Mouse (Mus musculus): ENCODE measurements around the gene Gm10188. TPM values are rescaled to one million over a fixed set of nuclear protein-coding genes. Genes with fewer than 3 reads are reported as not detected.

The Gm10188 gene
- polyA plus RNA-seq, 1 experiment from 2014 or later: not detected

- no peak overlapping the region for H3K9ac ChIP-seq (ENCODE audit: low read length)
- ATAC-seq (ENCODE audit: insufficient number of reproducible peaks, low FRiP score, low TSS enrichment, low read depth) (no peak), DNase-seq (ENCODE audit: low spot score) (peak; percentile 83)
- H3K9me3 ChIP-seq (ENCODE audit: control insufficient read depth, low read length): no peaks in the 10 kb centered on the region
- no peak overlapping the region for H3K4me3 ChIP-seq (ENCODE audit: low read depth, low read length)
- H3K36me3 ChIP-seq (ENCODE audit: control insufficient read depth, insufficient read depth, low read length): no peaks in the 10 kb centered on the region
- no peaks in the 10 kb centered on the region for H3K4me1 ChIP-seq (ENCODE audit: control insufficient read depth, insufficient read depth, low read length)
- 25% methylated on average over 6 of the region's 6 CpGs for WGBS
- no peak overlapping the region for H3K27ac ChIP-seq (replicated peaks; ENCODE audit: low read depth, low read length)
- H3K4me2 ChIP-seq (ENCODE audit: low read depth, severe bottlenecking): no peak overlapping the region
- no peaks in the 10 kb centered on the region for H3K27me3 ChIP-seq (ENCODE audit: control insufficient read depth, insufficient read depth, low read length)
Observed at GRCm38 (mm10) chr1:132237585-132238159, 8.1 kb upstream of the Gm10188 start.

GRCm38 (mm10) chr1:132234757-132235273 is 5.2 kb upstream of the Gm10188 start:
- H3K9me3 ChIP-seq (ENCODE audit: control insufficient read depth, low read length): no peaks in the 10 kb centered on the region
- H3K36me3 ChIP-seq (ENCODE audit: control insufficient read depth, insufficient read depth, low read length): no peaks in the 10 kb centered on the region
- WGBS: 41% methylated on average over 9 of the region's 9 CpGs
- H3K9ac ChIP-seq (ENCODE audit: low read length): no peak overlapping the region
- H3K4me1 ChIP-seq (ENCODE audit: control insufficient read depth, insufficient read depth, low read length): no peaks in the 10 kb centered on the region
- no peak for ATAC-seq (ENCODE audit: insufficient number of reproducible peaks, low FRiP score, low TSS enrichment, low read depth)
- DNase-seq (ENCODE audit: low spot score): no peak
- H3K4me2 ChIP-seq (ENCODE audit: low read depth, severe bottlenecking): no peak overlapping the region
- H3K27ac ChIP-seq (replicated peaks; ENCODE audit: low read depth, low read length): no peak overlapping the region
- no peak overlapping the region for H3K4me3 ChIP-seq (ENCODE audit: low read depth, low read length)
- H3K27me3 ChIP-seq (ENCODE audit: control insufficient read depth, insufficient read depth, low read length): no peaks in the 10 kb centered on the region

- no peaks in the 10 kb centered on the region for H3K9me3 ChIP-seq (ENCODE audit: control insufficient read depth, low read length)
- DNase-seq (ENCODE audit: low spot score) (peak; percentile 67), ATAC-seq (ENCODE audit: insufficient number of reproducible peaks, low FRiP score, low TSS enrichment, low read depth) (no peak)
- no peak overlapping the region for H3K4me3 ChIP-seq (ENCODE audit: low read depth, low read length)
- no peaks in the 10 kb centered on the region for H3K4me1 ChIP-seq (ENCODE audit: control insufficient read depth, insufficient read depth, low read length)
- H3K27me3 ChIP-seq (ENCODE audit: control insufficient read depth, insufficient read depth, low read length): no peaks in the 10 kb centered on the region
- 22% methylated on average over 12 of the region's 12 CpGs for WGBS
- no peak overlapping the region for H3K27ac ChIP-seq (replicated peaks; ENCODE audit: low read depth, low read length)
- no peak overlapping the region for H3K9ac ChIP-seq (ENCODE audit: low read length)
- H3K4me2 ChIP-seq (ENCODE audit: low read depth, severe bottlenecking): no peak overlapping the region
- no peaks in the 10 kb centered on the region for H3K36me3 ChIP-seq (ENCODE audit: control insufficient read depth, insufficient read depth, low read length)
Observed at GRCm38 (mm10) chr1:132233566-132233965, 4.0 kb upstream of the Gm10188 start.

GRCm38 (mm10) chr1:132231470-132232274 is 2.1 kb upstream of the Gm10188 start:
- Histone ChIP-seq H3K4me1 (ENCODE audit: control insufficient read depth, insufficient read depth, low read length) (no peaks in the 10 kb centered on the region), H3K9ac (ENCODE audit: low read length) (no peak overlapping the region), H3K36me3 (ENCODE audit: control insufficient read depth, insufficient read depth, low read length) (no peaks in the 10 kb centered on the region), H3K27me3 (ENCODE audit: control insufficient read depth, insufficient read depth, low read length) (no peaks in the 10 kb centered on the region), H3K4me3 (ENCODE audit: low read depth, low read length) (no peak overlapping the region), H3K27ac (replicated peaks; ENCODE audit: low read depth, low read length) (no peak overlapping the region), H3K9me3 (ENCODE audit: control insufficient read depth, low read length) (no peaks in the 10 kb centered on the region), H3K4me2 (ENCODE audit: low read depth, severe bottlenecking) (no peak overlapping the region)
- no peak for DNase-seq (ENCODE audit: low spot score)
- no peak for ATAC-seq (ENCODE audit: insufficient number of reproducible peaks, low FRiP score, low TSS enrichment, low read depth)
- WGBS: 40% methylated on average over 7 of the region's 7 CpGs

GRCm38 (mm10) chr1:132226297-132227080 is 3.1 kb downstream of the Gm10188 start:
- Histone ChIP-seq H3K36me3 (ENCODE audit: control insufficient read depth, insufficient read depth, low read length) (no peaks in the 10 kb centered on the region), H3K4me3 (ENCODE audit: low read depth, low read length) (no peak overlapping the region), H3K4me1 (ENCODE audit: control insufficient read depth, insufficient read depth, low read length) (no peaks in the 10 kb centered on the region), H3K9ac (ENCODE audit: low read length) (no peak overlapping the region), H3K27me3 (ENCODE audit: control insufficient read depth, insufficient read depth, low read length) (no peaks in the 10 kb centered on the region), H3K4me2 (ENCODE audit: low read depth, severe bottlenecking) (no peak overlapping the region), H3K9me3 (ENCODE audit: control insufficient read depth, low read length) (no peaks in the 10 kb centered on the region), H3K27ac (replicated peaks; ENCODE audit: low read depth, low read length) (no peak overlapping the region)
- ATAC-seq (ENCODE audit: insufficient number of reproducible peaks, low FRiP score, low TSS enrichment, low read depth) (no peak), DNase-seq (ENCODE audit: low spot score) (no peak)
- WGBS: 75% methylated on average over 13 of the region's 13 CpGs

GRCm38 (mm10) chr1:132222166-132222565 is 7.4 kb downstream of the Gm10188 start:
- Histone ChIP-seq H3K9me3 (ENCODE audit: control insufficient read depth, low read length) (no peaks in the 10 kb centered on the region), H3K9ac (ENCODE audit: low read length) (no peak overlapping the region), H3K4me3 (ENCODE audit: low read depth, low read length) (no peak overlapping the region), H3K27ac (replicated peaks; ENCODE audit: low read depth, low read length) (no peak overlapping the region), H3K27me3 (ENCODE audit: control insufficient read depth, insufficient read depth, low read length) (no peaks in the 10 kb centered on the region), H3K4me2 (ENCODE audit: low read depth, severe bottlenecking) (no peak overlapping the region), H3K4me1 (ENCODE audit: control insufficient read depth, insufficient read depth, low read length) (no peaks in the 10 kb centered on the region), H3K36me3 (ENCODE audit: control insufficient read depth, insufficient read depth, low read length) (no peaks in the 10 kb centered on the region)
- no peak for ATAC-seq (ENCODE audit: insufficient number of reproducible peaks, low FRiP score, low TSS enrichment, low read depth)
- WGBS: 57% methylated on average over 6 of the region's 6 CpGs
- no peak for DNase-seq (ENCODE audit: low spot score)

GRCm38 (mm10) chr1:132221627-132222026 is 7.9 kb downstream of the Gm10188 start:
- H3K27me3 ChIP-seq (ENCODE audit: control insufficient read depth, insufficient read depth, low read length): no peaks in the 10 kb centered on the region
- ATAC-seq (ENCODE audit: insufficient number of reproducible peaks, low FRiP score, low TSS enrichment, low read depth) (no peak), DNase-seq (ENCODE audit: low spot score) (no peak)
- no peak overlapping the region for H3K27ac ChIP-seq (replicated peaks; ENCODE audit: low read depth, low read length)
- no peak overlapping the region for H3K4me2 ChIP-seq (ENCODE audit: low read depth, severe bottlenecking)
- H3K4me1 ChIP-seq (ENCODE audit: control insufficient read depth, insufficient read depth, low read length): no peaks in the 10 kb centered on the region
- no peak overlapping the region for H3K9ac ChIP-seq (ENCODE audit: low read length)
- H3K4me3 ChIP-seq (ENCODE audit: low read depth, low read length): no peak overlapping the region
- 35% methylated on average over 2 of the region's 2 CpGs for WGBS
- no peaks in the 10 kb centered on the region for H3K36me3 ChIP-seq (ENCODE audit: control insufficient read depth, insufficient read depth, low read length)
- H3K9me3 ChIP-seq (ENCODE audit: control insufficient read depth, low read length): no peaks in the 10 kb centered on the region

GRCm38 (mm10) chr1:132216276-132216675 is 13.3 kb downstream of the Gm10188 start:
- H3K4me1 ChIP-seq (ENCODE audit: control insufficient read depth, insufficient read depth, low read length): no peaks in the 10 kb centered on the region
- H3K27ac ChIP-seq (replicated peaks; ENCODE audit: low read depth, low read length): no peak overlapping the region
- DNase-seq (ENCODE audit: low spot score) (no peak), ATAC-seq (ENCODE audit: insufficient number of reproducible peaks, low FRiP score, low TSS enrichment, low read depth) (no peak)
- no peak overlapping the region for H3K4me2 ChIP-seq (ENCODE audit: low read depth, severe bottlenecking)
- no peaks in the 10 kb centered on the region for H3K9me3 ChIP-seq (ENCODE audit: control insufficient read depth, low read length)
- 47% methylated on average over 3 of the region's 3 CpGs for WGBS
- H3K4me3 ChIP-seq (ENCODE audit: low read depth, low read length): no peak overlapping the region
- H3K27me3 ChIP-seq (ENCODE audit: control insufficient read depth, insufficient read depth, low read length): no peaks in the 10 kb centered on the region
- H3K9ac ChIP-seq (ENCODE audit: low read length): no peak overlapping the region
- H3K36me3 ChIP-seq (ENCODE audit: control insufficient read depth, insufficient read depth, low read length): no peaks in the 10 kb centered on the region

Data from limb, embryonic 11.5 days (tissue).